Mouse (Mus musculus): ENCODE data around the gene Rps21.
"Not testable (repeated sequence)": the region's sequence is repeated elsewhere in the genome, so short reads cannot be mapped to it uniquely, and the experiment has no call there.

The Rps21 gene

DNA sequence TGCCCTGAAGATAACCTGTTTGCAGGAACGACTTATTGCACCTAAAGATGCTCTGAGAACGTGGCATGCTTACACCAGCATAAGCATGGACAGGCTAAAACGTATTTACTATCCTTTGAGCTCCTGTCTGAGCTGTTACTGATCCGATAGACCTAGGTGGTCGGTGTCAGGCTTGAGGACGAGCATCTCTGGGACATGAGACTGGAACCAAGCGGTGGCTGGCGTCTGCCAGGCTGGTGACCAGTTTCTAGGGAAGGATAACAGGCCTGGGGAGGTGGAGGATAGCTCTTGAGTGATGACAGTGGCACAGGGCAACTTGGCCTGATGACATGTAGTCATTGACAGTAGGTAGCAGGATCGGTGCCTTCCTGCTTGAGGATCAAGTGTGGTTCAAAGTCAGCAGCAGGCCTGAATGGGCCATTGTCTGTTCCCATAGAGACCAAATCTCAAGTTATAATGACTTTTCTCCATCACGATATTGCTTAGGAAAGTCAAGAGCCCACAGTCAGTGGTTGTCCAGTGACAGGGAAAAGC lies 1.8 kb downstream of the Rps21 start:
- DNase-seq (ENCODE audit: low spot score): not testable (repeated sequence)

DNA sequence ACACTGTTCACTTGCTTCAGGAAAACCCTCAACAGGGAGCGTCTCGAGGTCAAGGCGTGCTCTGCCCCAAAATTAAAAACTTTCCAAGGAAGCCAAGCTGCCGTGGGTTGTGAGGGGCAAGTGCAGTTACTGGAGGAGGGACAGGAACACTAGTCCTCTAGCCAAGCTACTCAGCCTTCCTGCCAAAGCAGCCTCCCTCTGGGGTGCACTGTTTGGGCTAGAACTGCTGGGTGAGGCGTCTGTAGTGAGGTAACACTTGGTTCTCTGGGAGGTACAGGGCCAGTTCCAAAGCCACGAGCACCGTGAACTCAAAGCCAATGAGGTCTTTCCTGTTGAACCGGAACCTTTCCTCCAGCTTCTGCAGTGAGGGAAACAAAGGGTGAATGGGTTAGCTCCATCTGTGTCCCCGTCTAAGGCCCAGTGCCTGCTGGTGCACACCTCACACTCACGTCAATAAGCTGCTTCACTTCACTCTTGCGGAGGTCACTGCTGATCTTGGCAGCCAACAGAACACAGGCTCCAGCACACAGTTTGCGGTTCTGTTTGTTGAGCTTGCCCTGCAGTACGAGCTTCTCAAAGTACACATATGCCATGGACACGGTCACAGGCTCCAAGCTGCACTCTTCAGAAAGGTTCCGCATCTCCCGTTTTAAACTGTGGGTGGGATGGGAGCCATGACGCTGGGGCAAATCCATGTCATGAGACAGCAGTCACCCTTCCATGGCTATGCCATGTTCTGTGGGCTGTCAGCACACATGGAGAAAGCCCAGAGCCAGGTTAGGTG lies 2.8 kb downstream of the Rps21 start:
- DNase-seq (ENCODE audit: low spot score): not testable (repeated sequence)

DNA sequence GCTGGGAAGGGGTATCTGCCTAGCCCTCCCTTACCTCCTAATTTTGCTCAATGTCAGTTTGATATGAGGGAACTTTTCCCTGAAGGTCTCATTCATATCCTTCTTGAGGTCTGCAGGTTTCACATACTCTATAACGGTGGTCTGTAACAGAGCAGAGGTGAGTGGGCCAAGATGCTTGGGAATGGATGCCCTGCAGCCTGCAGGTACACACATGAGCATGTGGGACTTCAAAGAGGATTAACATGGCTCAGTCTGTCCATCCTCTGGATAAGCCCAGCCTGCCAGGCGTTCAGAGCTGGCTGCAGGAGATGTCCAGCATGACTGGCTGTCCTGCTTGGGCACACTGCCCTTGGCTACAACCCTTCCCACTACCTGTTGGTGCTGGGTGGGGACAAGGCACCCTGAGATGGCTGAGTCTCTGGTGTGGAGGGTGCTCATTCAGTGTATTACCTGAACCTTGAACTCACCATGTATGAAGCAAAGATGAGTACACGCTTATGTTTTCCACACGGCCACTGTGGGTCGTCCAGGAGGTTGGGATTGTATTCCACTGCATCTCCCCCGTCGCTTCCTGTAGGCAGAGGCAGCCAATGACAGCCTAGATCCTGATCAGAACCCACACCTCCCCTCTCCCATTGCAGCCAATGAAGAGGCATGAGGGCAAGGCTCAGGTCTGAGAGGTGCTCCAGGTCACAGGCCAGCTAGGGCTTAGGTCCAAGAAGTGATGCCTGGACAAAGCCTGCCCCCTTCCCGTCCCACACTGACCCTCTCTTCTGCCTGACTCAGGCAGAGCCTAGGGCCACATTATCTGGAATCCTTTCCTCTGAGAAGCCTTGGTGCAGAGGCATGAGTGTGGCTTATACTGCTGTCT lies 3.7 kb downstream of the Rps21 start:
- no peak for DNase-seq (ENCODE audit: low spot score)

DNA sequence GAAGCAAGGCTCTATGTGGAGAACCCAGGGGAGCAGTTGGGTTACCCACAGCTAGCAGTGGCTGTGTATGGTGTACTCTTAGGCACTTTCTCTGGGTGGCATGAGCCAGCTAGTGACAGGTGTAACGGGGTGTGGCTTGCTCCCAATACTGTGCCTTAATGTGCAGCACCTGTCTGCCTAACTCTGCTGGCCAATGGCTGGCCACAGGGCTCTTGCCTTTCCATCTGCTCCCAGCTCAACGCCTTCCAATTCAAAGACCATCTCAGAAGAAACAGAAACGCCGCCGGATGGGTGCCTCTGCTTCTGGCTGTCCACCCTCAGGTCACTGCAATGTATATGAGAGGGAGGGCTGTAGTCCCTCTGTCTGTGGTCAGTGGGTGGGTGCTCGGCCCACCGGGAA lies 4.7 kb downstream of the Rps21 start:
- no peak for DNase-seq (ENCODE audit: low spot score)

DNA sequence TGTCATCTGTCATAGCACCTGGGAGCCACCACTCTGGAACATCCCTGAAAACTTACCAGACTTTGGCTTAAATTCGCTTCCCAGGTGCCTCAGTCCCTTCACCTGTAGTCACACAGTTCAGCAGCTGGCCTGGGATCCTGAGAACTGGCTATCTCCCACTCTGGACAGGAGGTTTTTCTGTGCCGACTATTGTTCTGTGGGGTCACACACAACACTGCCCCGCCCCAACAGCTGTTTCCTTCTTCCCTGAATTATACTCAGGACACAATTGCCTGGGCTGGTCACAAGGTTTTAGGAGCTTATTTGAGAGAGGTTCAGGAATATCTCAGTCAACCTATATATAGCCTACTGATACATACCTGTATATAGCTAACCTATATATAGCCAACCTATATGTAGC lies 5.3 kb downstream of the Rps21 start:
- no peak for DNase-seq (ENCODE audit: low spot score)

DNA sequence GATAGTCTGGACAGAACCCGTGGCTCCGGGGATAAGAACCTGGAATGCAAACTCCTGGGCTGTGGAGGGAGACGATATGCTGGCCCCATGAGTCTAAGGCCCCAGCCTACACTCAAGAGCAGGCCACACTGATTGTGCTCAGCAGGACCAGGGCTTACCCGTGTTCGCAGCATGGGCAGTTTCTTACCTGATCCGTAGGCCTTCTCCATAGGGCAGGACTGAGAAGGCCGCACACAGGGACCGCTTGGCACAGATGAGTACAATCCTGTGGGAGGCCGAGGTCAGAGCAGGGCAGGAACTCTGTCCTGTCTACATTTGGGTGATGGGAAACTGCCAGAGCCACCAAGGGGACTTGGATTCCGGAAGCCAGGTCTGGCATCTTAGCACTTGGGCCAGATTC lies 5.7 kb downstream of the Rps21 start:
- DNase-seq (ENCODE audit: low spot score): no peak

DNA sequence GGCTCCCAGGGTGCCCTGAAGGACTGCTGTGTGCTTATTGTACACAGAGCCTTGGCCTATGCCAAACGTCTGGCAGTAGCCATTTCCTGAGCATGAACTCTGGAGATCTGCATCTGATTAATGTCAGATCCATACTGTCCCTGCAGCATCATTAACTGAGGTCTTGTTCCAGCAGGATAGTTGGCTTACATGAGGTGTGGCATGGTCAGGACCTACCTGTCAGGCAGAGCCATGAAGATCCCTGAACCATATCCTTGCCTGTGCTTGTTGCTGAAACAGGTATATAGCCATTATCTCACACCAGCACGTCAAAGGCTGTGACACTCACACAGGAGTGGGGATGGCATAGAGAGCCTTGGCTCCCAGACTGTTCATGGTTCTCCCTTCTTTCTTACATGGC lies 10.8 kb downstream of the Rps21 start:
- no peak for DNase-seq (ENCODE audit: low spot score)

DNA sequence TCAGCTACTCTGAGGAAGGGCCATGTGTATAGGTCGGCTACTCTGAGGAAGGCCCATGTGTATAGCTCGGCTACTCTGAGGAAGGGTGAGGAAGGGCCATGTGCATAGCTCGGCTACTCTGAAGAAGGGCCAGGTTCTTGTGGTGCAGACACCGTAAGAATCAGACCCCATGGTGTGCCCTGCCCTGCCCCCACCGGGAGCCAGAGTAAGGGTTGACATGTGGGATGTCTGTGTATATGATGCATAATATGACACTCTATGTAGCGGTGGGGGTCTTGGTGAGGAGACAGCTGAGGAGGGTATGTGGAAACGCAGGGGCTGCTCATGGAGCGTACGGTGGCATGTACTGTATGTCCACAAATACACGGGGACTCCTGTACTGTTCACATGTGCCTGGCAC lies 12.2 kb downstream of the Rps21 start:
- no peak for DNase-seq (ENCODE audit: low spot score)

DNA sequence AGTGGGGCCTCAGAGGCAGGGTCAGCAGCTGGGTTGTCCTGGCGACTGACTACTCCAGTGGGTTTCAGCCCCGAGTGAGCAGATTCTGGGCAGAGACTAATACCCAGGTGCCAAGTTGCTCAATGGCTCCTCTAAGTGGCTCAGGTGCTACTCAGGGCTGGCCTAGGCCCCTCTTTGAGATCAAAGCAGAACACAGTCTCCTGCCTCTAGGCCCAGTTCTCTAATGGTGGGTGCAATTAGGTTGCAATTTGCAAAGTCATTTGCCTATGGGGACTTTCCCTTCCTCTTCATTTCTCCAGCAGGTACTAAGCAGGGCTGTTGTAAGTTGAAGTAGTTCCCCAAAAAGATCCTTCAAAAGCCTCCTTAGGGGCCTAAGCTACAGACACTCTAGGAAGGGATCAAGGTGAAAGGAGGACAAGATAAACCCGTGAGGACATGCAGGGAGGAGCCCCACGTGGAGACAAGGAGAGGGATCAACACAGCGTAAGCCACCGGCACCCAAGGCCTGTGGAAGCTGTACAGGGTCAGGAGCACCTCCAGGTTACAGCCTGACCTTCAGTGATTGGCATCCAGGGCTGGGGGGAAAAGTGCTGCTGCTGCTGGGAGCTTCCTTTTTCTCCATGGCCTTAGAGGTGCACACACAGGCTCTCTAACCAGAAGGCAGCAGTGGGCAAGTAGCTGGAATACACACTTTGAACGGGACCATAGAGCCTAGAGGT lies 13.5 kb downstream of the Rps21 start:
- no peak for DNase-seq (ENCODE audit: low spot score)

DNA sequence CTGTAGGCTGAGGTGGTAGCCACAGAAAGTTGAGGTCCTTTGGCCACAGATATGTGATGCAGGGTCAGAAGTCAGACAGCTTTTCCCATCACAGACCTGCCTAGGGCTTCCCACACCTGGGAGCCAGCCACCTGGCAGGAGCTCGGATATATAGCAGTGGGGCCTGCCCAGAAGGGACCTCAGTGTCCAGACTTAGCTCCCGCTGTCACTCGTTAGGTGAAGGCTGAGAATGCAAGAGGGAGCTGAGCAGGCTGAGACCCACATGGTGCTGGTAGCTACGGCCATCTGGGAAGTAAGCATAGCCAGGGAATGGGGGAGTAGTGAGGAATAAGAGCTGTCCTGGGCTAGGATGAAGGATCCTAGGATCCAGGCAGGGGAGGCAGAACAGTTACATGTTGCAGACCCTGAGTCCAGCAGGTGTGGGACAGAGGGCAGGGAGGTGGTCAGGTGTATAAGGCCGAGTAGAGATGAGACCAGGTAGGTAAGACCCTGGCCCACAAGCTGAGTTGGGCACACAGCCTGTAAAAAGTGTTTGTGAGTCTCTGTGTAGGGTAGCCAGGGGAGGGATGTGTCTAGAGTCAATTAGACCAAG lies 14.7 kb downstream of the Rps21 start:
- DNase-seq (ENCODE audit: low spot score): no peak

DNA sequence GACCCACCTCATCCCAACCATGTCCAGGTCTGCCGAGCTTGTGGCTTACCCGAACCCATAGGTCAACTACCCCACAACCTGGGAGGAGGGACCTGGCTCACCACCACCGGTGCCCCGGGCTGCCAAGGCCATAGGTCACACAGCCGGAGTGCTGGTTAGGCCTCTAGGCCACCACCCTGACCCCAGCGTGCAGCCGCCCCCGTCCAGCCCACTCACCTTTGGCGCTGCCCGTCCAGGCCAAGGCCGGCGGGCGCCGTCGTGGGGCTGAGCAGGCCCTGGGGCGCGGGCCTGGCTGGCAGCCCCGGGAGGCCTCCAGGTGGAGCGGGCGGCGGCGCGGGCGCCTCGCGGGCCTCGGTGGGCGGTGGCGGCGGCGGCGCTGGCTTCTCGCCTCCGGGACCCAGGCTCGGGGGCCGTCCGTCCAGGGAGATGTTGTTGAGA lies 15.7 kb downstream of the Rps21 start:
- no peak for DNase-seq (ENCODE audit: low spot score)

DNA sequence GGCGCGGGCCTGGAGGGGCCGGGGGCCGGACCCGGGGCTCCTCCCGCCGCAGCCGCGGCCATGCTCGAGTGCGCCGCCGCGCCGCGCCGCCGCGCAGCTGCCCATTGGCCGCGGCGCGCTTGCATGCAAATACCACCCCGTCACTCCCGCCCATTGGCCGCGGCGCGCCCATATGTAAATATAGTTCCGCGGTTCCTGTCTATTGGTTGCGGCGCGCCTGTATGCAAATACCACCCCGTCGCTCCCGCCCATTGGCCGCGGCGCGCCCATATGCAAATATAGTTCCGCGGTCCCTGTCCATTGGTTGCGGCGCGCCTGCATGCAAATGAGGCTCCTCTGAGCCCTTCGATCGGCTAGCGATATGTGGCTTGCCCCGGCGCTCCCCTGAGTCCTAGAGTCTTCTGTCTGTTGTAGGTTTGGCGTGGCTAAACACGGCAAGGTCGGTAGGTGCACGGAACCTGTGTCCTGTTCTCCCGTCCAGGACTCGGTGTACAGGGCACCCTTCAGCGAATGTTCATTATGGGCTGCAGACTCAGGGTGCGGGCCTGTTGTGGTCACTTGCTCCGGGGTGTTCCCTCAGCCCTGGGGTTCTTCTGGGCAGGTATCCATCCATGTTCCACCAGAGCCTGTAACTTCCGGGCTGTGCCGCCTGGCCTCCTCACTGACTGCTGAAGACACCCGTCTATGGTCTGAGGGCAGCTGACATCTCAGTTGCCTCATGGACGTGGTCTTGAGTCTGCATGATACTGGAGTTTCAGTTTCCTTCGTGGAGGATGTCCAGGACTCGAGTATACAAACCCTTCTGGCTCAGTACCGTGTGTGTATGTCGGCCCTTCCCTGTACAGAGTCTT lies 16.4 kb downstream of the Rps21 start, which contains the start of gene Cables2:
TSS of gene Cables2 (minus strand) at position 103 of the 851 bp plus-strand sequence.
- peak; percentile 95 for DNase-seq (ENCODE audit: low spot score)

DNA sequence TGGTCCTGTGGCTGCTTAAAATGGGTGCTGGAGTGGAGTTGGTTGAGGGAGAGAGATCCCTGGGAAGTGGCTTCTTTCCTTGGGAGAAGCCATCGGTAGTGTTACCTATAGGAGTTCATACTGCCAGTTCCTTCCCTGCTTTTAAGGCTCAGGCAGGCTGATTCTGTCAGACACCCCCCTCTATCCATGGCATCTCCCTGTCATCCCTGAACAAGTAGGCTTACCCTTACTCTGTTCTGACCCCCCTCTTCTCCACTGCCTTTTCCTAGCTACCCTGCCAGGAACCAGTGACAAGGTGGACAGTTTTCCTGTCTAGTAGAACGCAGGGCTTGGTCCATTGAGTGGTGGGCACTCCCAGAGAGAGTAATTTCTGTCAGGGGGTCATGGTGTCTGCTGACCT lies 17.3 kb downstream of the Rps21 start:
- DNase-seq (ENCODE audit: low spot score): no peak

DNA sequence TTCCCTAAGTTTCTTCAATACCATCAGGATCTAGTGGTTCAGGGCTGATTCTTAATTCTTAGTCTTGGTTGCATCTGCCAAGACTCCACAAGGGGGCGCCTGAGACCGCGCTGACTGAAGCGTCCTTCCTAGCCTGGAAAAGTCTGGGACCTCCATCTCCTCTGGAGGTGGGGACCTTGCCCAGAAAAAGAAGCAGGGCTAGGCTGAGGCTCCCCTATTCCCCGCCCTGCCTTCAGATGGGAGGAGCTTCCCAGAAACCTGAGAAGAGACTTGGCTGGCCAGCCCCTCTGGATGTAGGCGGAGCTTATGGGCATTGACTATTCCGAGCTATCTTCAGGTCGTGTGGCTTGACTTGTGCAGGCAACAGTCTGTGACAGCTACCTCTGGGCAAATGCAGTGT lies 18.7 kb downstream of the Rps21 start:
- DNase-seq (ENCODE audit: low spot score): peak; percentile 86

DNA sequence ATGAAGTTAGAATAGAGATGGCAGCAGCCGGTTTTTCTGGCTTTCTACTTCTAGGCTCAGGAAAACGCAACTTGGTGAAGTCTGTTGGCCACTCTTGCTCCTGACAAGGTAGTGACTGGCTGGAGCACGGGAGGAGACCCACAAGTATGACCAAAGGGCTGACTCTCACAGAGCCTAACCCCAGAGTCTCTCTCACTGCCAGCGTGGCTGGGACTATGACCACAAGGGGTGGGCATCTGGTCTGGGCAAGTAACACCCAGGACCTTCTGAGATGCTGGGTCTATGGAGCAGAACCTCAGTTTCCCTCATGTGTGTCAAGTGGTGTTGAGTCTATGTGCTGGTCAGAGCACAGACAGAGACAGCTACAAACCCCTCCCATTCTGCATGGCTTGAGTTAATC lies 19.2 kb downstream of the Rps21 start:
- DNase-seq (ENCODE audit: low spot score): no peak

DNA sequence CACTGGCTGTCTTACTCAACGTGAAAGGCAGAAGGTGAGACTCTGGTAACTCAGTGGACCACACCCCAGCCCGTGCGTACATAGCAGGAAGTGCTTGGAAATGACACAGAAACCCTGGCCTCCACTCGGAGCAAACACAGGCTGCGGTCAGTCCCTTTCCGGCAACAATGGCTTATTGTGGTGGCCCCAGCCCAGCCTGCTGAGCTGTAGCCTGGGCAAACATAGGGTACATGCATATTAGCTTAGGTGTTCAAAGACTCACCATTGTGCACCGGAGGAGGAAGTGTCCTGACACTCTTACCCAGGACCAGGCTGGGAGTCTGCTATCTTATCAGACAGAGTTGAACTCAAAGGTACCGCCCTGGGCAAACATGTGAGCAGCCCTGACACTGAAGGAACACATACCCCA lies 19.7 kb downstream of the Rps21 start:
- DNase-seq (ENCODE audit: low spot score): peak; percentile 93

DNA sequence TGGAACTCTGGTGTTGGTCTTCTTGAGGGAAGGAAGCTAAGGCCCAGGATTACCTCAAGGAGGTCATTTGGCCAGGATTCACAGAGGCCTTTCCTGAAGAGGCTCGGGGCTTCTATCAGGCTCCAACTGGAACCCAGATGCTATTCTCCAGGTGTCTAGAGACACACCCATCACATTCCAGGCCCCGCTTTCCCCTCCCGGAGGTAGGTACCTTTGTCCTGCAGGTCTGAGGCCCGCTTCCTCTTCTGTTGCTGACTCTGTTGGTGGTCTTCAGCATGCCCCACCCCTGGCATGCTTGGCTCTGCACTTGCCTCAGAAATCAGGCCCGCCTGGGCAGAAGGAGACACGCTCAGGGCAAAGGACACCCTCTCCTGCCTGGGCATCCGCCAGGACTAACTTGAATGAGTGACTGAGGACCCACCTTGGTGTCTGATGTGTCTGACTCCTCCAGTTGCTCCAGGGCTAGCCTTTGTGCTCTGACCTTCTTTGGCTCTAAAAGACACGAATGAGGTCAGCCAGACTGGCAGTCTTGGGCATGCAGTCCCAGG lies 20.7 kb downstream of the Rps21 start:
- DNase-seq (ENCODE audit: low spot score): no peak

DNA sequence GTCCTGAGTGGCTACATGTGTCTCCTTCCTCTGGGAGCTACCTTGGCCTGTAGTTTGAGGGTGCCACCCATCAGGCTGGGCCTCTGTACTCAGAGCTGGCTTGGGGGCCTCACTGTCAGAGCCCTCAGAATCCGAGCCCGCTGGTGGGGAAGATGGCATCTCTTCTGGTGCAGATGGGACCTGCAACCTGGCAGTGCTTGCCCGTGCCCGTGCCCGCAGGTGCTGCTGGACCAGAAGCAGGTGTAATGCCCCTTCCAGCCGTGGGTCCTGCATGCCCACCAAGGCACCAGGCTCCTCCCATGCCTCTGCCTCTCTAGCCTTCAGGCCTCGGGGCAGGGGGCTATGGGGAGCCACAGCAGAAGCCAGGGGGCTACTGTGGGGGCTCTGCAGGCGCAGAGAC lies 22.1 kb downstream of the Rps21 start:
- no peak for DNase-seq (ENCODE audit: low spot score)

DNA sequence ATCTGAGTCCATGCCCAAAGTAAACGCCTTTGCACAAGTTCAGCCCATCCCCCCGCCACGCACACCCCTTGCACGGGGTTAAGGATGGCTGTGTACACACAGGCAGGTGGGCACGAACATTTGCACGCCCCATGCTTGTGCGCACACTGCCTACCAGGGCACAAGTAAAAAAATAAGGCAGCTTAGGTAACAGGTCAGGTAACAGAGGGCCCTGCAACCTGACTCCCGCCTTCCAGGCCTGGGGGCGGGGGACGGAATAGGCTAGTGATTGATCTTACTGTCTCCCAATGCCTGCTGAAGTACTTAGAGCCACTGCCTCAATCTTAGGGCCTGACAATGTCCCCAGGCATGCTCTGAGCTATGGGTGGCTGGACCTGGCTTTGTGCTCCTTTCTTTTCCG lies 31.8 kb downstream of the Rps21 start:
- DNase-seq (ENCODE audit: low spot score): no peak

DNA sequence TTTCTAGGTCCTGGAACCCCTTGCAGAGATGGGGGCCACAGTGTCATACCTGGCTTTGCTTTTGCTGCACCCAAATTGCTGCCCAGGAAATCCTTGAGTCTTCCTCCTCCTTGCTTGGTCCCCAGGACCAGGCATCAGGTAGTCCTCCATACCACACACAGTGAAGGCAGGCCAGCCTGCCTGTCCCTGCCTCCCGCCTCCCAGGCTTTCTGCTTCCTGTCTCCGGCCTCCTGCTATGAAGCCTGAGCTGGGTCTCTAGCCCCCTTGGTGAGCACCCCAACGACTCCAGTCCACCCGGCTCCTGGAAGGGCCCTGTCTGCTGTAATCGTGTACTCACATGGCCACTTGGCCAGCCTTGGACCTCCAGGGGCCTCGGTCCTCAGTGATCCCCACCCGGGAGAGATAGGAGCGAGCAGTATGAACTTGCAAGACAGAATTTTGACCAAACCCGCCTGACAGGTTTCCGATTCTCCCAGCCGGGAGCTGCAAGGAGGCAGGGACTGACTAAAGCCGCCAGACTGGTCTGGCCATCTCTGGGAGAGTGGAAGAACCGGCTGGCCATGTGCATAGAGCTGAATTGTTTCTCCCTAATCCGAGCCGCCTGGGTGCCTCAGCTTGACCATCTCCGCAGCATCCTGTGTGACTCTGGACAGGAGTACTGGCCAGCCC lies 32.4 kb downstream of the Rps21 start, which contains the start of gene Rbbp8nl:
TSS of gene Rbbp8nl (minus strand) at position 440 of the 669 bp plus-strand sequence.
- DNase-seq (ENCODE audit: low spot score): no peak

Measured in T-cell, adult 2 months (primary cell).